Mouse (Mus musculus): ENCODE measurements around the gene Slc22a21.
"Not testable (repeated sequence)": the region's sequence is repeated elsewhere in the genome, so short reads cannot be mapped to it uniquely, and the experiment has no call there.

Slc22a21 gene

GRCm38 (mm10) chr11:53979788-53980621 is at the start of gene Slc22a21:
Gene Slc22a21, minus strand, starts transcription at chr11:53980332.
- DNase-seq (ENCODE audit: low spot score in 2 of 2), result peak; percentile 38 to 70

GRCm38 (mm10) chr11:54028997-54029396 is 48.9 kb upstream of the Slc22a21 start:
- DNase-seq (ENCODE audit: low spot score in 2 of 2), result no peak

GRCm38 (mm10) chr11:54028044-54028951 is 48.2 kb upstream of the Slc22a21 start, which contains the start of gene Slc22a4:
Gene Slc22a4, minus strand, starts transcription at chr11:54028090.
- DNase-seq (ENCODE audit: low spot score in 2 of 2), result peak; percentile 30 to 49

- peak in 1 of 2 experiments; percentile 21 for DNase-seq (ENCODE audit: low spot score in 2 of 2)
Measured at GRCm38 (mm10) chr11:54027131-54028043, 47.3 kb upstream of the Slc22a21 start.

- no peak for DNase-seq (ENCODE audit: low spot score in 2 of 2)
Measured at GRCm38 (mm10) chr11:54026491-54027041, 46.4 kb upstream of the Slc22a21 start.

GRCm38 (mm10) chr11:54021396-54022093 is 41.4 kb upstream of the Slc22a21 start:
- no peak for DNase-seq (ENCODE audit: low spot score in 2 of 2)

GRCm38 (mm10) chr11:54018893-54019732 is 39.0 kb upstream of the Slc22a21 start:
- DNase-seq (ENCODE audit: low spot score in 2 of 2), result no peak

GRCm38 (mm10) chr11:54017596-54017995 is 37.5 kb upstream of the Slc22a21 start:
- DNase-seq (ENCODE audit: low spot score in 2 of 2), result no peak

- no peak for DNase-seq (ENCODE audit: low spot score in 2 of 2)
Measured at GRCm38 (mm10) chr11:54016051-54016450, 35.9 kb upstream of the Slc22a21 start.

- DNase-seq (ENCODE audit: low spot score in 2 of 2), result no peak
Measured at GRCm38 (mm10) chr11:54012961-54013360, 32.8 kb upstream of the Slc22a21 start.

GRCm38 (mm10) chr11:54011255-54011654 is 31.1 kb upstream of the Slc22a21 start:
- DNase-seq (ENCODE audit: low spot score in 2 of 2), result no peak

- no peak for DNase-seq (ENCODE audit: low spot score in 2 of 2)
Measured at GRCm38 (mm10) chr11:54008416-54008920, 28.3 kb upstream of the Slc22a21 start.

GRCm38 (mm10) chr11:54007717-54008116 is 27.6 kb upstream of the Slc22a21 start:
- DNase-seq (ENCODE audit: low spot score in 2 of 2), result peak in 1 of 2 experiments; percentile 66

GRCm38 (mm10) chr11:54006901-54007300 is 26.8 kb upstream of the Slc22a21 start:
- DNase-seq (ENCODE audit: low spot score in 2 of 2), result peak in 1 of 2 experiments; percentile 67

GRCm38 (mm10) chr11:54006362-54006761 is 26.2 kb upstream of the Slc22a21 start:
- not testable (repeated sequence) for DNase-seq (ENCODE audit: low spot score in 2 of 2)

GRCm38 (mm10) chr11:54004734-54005133 is 24.6 kb upstream of the Slc22a21 start:
- no peak for DNase-seq (ENCODE audit: low spot score in 2 of 2)

GRCm38 (mm10) chr11:54004221-54004620 is 24.1 kb upstream of the Slc22a21 start:
- DNase-seq (ENCODE audit: low spot score in 2 of 2), result no peak

GRCm38 (mm10) chr11:54002761-54003717 is 22.9 kb upstream of the Slc22a21 start:
- DNase-seq (ENCODE audit: low spot score in 2 of 2), result peak in 1 of 2 experiments; percentile 66

All from cerebellum, postnatal 4 days (tissue).